Mouse (Mus musculus) macrophage (primary cell): ENCODE results near the gene Stxbp1. TPM values are rescaled to one million over a fixed set of nuclear protein-coding genes. Genes with fewer than 3 reads are reported as not detected.
"Not testable (repeated sequence)": the region's sequence is repeated elsewhere in the genome, so short reads cannot be mapped to it uniquely, and the experiment has no call there.

Experiments used
- H3K27ac ChIP-seq: fragments of 350-480 bp; formaldehyde crosslinking; 2 replicates; pipeline ENCODE4 v1.9.0; 2021
- H3K36me3 ChIP-seq: fragments of 350-480 bp; formaldehyde crosslinking; 2 replicates; pipeline ENCODE4 v1.9.0; 2021; ENCODE audit errors: inconsistent target
- H3K4me3 ChIP-seq: fragments of 350-480 bp; formaldehyde crosslinking; 2 replicates; pipeline ENCODE4 v1.9.0; 2021; ENCODE audit errors: inconsistent target
- H3K79me2 ChIP-seq: fragments of 350-480 bp; formaldehyde crosslinking; 2 replicates; pipeline ENCODE4 v1.9.0; 2021; ENCODE audit errors: inconsistent target
- WGBS: methylation state at CpG from one replicate; pipeline ENCODE4 v1.1.7; 2026; ENCODE audit warnings: inconsistent platforms; ENCODE audit not compliant: missing documents; 5-methylcytosine and 5-hydroxymethylcytosine counted together
- polyA plus RNA-seq: library from polyadenylated mRNA; stranded (reverse); fragments of 250-400 nt; gene quantifications from 3 replicates; pipeline ENCODE4 v1.2.4, GENCODE M21; 2018; ENCODE audit warnings: inconsistent platforms

Gene Stxbp1
- polyA plus RNA-seq, 1 experiment from 2014 or later, result 9.7 TPM

DNA sequence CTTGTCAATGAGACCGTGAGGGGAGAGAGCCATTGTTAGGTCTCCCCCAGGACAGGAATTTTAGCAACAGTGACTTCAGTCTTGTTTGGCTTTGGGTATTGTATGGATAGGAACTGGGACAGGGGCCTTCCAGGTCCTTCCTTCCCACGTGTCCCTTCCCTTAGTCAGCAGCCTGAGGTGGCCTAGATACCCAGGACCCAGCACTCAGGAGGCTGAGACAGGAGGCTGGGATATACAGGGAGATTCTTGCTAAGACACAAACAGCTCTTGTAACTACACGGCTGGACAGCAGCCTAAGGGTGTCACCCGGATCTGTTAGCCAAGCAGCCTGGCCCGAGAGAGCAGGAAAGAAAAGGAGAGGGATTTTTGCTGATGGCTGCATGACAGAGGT is 12.6 kb upstream of the Stxbp1 start:
- no peak overlapping the region for H3K27ac ChIP-seq
- no peaks in the 10 kb centered on the region for H3K79me2 ChIP-seq
- 89% methylated on average over 5 of the region's 5 CpGs for WGBS
- H3K4me3 ChIP-seq, result no peak overlapping the region
- no peaks in the 10 kb centered on the region for H3K36me3 ChIP-seq

DNA sequence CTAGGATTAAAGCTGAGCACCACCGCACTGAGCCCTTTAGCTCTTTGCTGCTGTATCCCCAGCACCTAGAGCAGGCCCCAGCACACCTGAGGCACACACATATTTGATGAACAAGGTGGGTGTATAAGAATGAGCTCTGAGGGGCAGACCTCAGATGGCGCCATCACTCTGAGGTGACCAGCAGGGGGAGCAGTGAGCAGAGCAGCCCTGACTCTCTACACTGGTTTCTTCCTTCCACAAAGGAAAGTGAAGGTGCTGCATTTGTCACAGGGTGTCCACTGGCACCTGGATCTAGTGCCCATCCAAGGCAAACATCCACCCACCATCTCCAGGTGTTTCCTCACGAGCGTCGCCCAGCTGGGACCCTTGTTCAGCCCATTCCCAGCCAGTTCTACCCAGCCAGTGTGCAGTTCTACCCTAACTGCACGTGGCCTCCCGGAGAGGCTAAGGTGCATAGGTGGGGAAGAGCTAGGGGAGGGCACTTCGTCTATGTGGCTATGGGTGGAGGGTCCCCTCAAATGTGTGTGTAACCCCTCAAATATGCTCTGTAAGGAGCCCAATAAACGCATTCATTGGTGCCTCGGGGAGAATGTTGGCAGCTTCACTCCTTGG is 12.1 kb upstream of the Stxbp1 start:
- no peak overlapping the region for H3K4me3 ChIP-seq
- H3K79me2 ChIP-seq, result no peaks in the 10 kb centered on the region
- 50% methylated on average over 10 of the region's 10 CpGs for WGBS
- H3K36me3 ChIP-seq, result no peaks in the 10 kb centered on the region
- H3K27ac ChIP-seq, result no peak overlapping the region

DNA sequence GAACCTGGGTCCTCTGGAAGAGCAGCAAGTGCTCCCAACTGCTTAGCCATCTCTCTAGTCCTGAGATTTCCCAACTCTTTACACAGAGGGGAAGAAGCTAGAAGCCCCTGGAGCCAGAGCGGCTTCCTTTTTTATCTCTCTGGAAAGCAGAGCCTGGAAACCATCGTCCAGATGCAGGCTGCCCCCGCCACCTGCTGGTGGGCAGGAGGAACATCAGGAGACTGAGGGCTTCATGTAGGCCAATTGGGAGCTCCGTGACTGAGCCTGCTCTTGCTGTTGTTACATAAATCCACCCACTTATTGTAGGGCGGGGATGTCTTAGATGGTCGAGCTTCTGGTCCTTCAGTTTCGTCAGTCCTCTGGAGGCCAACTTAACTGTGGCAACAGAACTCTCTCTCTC is 10.5 kb upstream of the Stxbp1 start:
- H3K36me3 ChIP-seq, result no peaks in the 10 kb centered on the region
- H3K27ac ChIP-seq, result no peak overlapping the region
- WGBS, result 2% methylated on average over 7 of the region's 7 CpGs
- H3K79me2 ChIP-seq, result no peaks in the 10 kb centered on the region
- no peak overlapping the region for H3K4me3 ChIP-seq

DNA sequence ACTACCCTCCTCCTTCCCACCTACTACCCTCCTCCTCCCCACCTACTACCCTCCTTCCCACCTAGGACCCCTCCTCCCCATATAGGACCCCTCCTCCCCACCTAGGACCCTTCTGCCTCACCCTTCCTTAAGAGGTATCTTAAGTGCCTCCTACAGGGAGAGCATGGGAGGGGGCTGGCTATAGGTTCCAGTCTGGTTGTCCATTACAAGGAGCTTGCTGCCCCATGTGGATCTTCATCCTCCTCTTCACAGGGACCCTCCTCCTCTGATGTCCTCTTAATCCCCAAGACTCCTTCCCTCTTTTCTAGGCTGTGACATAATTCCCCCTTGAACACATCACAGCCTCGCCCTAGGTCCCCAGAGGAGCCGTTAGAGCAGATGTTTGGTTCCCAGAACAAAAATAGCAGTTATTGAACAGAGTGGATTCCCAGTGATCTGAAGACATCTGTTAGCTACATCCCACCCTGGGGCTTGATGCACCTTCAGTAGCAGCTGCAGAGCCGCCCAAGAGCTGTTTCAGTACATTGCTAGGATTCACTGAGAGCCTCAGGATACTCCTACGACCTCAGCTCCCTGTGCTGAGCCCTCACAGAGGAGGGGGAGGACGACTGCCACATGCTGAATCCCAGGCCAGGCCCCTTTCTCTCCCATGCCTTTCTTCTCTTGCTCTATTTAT is 8.9 kb upstream of the Stxbp1 start:
- Histone ChIP-seq H3K36me3 (no peaks in the 10 kb centered on the region), H3K27ac (no peak overlapping the region), H3K79me2 (no peaks in the 10 kb centered on the region), H3K4me3 (no peak overlapping the region)
- 82% methylated on average over 5 of the region's 5 CpGs for WGBS

DNA sequence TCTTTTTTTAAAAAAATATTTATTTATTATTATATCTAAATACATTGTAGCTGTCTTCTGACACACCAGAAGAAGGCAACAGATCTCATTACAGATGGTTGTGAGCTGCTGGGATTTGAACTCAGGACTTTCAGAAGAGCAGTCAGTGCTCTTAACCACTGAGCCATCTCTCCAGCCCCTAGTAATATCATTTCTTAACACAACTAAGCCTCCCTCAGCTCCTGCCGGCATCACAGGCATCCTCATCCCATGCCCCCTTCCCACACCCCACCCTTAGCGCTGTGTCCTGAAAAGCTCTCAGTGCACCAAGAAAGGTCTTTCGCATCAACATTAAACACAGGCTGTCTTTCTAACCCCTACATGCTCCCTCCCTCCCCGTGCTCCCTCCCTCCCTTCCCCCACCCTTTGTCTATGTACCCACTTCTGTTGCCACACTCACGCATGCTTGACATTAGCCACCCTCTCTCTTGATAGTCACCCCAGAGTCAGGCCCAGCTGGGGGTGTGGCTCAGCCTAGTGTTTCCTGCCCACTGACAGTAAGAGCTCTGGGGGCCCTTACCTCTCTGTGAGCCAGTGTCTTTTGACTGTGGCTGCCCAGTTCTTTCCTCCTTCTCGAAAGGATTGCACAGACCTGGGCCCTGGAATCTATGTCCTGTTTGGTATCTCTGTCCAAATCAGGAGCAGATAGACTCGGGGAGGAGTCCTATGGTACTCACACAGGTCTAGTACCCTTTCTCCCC is 8.2 kb upstream of the Stxbp1 start:
- Histone ChIP-seq H3K36me3 (no peaks in the 10 kb centered on the region), H3K27ac (no peak overlapping the region), H3K79me2 (no peaks in the 10 kb centered on the region), H3K4me3 (no peak overlapping the region)
- 82% methylated on average over 7 of the region's 7 CpGs for WGBS

DNA sequence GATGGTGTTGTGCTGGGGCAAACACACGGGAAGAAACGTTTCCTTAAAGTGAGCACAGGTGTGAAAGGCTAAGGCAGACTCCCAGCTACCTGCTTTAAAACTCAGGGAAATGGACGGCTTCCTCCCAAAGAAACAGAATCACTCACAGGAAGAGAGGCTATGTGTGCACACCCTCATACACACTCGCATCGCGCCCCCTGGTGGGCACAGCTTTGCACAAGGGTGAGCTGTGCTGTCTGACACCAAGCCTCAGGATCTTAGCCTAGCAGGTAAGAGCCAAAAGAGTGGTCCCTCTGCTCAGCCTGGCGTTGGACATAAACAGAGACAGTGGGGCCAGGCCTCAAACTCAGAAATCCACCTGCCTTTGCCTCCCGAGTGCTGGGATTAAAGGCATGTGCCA is 7.2 kb upstream of the Stxbp1 start:
- Histone ChIP-seq H3K4me3 (no peak overlapping the region), H3K27ac (no peak overlapping the region), H3K36me3 (no peaks in the 10 kb centered on the region), H3K79me2 (no peaks in the 10 kb centered on the region)
- WGBS, result 7% methylated on average over 8 of the region's 8 CpGs

DNA sequence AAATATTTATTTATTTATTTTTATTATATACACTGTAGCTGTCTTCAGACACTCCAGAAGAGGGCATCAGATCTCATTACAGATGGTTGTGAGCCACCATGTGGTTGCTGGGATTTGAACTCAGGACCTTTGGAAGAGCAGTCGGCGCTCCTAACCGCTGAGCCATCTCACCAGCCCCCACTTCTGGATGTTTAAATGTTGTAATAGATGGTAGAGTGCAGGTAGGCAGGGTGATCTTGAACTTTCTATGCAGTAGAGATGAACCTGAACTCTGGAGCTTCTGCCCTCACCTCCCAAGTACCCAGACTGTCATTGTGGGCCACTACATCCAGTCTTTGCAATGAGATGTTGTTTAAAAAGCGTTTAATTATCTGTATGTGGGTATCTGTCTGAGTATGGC is 6.7 kb upstream of the Stxbp1 start:
- not testable (repeated sequence) for H3K36me3 ChIP-seq, H3K79me2 ChIP-seq, H3K27ac ChIP-seq, H3K4me3 ChIP-seq
- WGBS, result 74% methylated on average over 4 of the region's 4 CpGs

DNA sequence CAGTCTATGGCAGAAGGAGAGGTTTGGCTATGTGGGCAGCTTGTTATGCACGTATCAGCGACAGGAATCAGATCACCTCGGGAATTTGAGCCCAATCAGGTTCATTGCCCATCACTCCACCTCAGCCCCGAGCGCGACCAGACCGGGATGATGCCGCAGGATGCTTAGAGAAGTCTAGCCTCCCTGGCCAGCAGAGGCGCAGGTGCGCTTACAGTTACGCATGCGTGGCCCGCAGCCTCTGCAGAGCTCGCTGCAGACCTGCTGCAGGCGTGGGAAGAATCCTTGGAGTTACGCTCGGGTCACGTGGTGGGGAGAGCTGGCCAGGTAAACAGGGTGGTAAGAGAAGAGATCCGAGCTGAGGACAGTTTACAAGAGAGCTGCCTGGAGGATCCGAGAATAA is 5.1 kb upstream of the Stxbp1 start:
- H3K27ac ChIP-seq, result no peak overlapping the region
- H3K4me3 ChIP-seq, result no peak overlapping the region
- no peaks in the 10 kb centered on the region for H3K79me2 ChIP-seq
- H3K36me3 ChIP-seq, result no peaks in the 10 kb centered on the region
- WGBS, result 12% methylated on average over 20 of the region's 20 CpGs

DNA sequence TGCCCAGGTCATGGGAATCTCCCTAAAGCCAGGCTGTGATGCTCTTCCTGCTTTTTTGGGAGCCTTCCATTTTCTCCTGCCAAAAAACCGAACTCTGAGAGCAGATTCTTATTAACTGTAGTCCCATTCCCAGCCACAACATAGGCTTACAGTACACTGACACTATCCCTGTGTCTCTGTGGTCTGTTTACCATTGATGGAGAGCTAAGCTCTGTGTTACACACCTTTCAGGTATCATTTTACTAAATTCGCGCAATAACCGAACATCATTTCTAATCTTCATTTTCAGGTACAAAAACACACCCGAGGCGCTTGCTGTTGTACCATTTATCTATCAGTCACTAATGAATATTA is 400 bp upstream of the Stxbp1 start:
- 58% methylated on average over 6 of the region's 6 CpGs for whole genome bisulfite sequencing
- no peaks in the 10 kb centered on the region for H3K36me3 ChIP-seq
- H3K4me3 ChIP-seq, result no peak overlapping the region
- H3K27ac ChIP-seq, result no peak overlapping the region
- H3K79me2 ChIP-seq, result peaks cover 18% of the 10 kb centered on the region; the same call in 1 of the 2 replicates

DNA sequence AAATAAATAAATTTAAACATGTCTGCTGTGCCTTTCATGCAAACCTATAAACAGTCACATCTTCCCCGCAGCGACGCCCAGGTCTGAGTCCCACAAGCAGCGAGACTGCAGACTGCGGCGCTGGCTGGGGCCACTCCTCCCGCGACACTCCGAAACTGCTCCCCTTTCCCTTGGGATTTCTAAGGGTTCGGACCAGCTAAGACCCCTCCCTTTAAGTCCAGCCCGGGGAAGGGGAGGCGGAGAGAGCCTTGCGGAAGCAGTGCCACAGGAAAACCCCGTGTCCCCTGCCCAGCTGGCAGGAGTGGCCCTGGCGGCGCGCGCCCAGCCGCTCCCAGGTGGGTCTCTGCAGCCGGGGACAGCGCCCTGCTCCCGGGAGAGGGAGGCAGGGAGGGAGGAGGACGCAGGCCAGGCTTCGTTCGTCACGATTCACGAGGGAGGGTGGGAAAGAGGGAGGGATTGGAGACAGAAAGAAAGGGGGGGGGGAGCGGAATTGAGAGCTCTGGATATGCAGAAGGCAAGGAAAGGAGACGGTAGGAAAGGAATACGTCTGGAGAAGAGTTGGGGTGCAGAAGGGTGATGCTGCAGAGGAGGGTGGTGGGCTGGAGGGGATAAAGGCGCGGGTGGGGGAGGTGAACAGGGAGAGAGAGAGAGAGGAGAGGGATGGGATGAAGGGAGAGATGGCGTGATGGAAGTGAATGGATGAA is 792 bp downstream of the Stxbp1 start:
- Histone ChIP-seq H3K4me3 (peak overlapping the region; percentile 70), H3K36me3 (no peaks in the 10 kb centered on the region), H3K79me2 (peaks cover 18% of the 10 kb centered on the region; the same call in 1 of the 2 replicates), H3K27ac (peak overlapping the region; percentile 15; the same call in 1 of the 2 replicates)
- 2% methylated on average over 30 of the region's 33 CpGs for WGBS

DNA sequence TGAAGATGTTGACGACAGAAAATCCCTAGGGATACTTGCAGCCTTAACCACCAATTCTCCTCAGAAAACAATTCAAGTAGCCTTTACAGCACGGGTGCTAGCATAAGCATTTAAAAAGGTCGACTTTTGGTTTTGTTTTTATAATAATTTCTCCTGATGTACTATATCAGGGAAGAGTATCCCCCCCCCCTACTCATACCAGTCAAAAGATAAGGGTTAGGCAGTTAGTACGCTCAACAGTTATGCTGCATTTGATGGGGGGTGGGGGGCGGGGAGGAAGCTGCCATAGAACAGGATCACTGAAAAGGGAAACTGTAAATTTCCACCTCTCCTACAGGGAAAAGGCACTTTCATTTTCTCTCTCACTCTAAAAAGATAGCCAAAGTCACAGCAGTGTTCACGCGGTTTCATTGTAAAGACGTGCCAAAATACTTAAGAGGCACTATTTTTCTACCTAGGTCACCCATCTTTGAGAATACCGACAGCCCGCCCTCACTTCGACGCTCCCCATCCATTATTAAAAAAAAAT is 1.4 kb downstream of the Stxbp1 start:
- Histone ChIP-seq H3K27ac (peak overlapping the region; percentile 15; the same call in 1 of the 2 replicates), H3K36me3 (no peaks in the 10 kb centered on the region), H3K4me3 (peak overlapping the region; percentile 70), H3K79me2 (peaks cover 18% of the 10 kb centered on the region; the same call in 1 of the 2 replicates)
- 12% methylated on average over 11 of the region's 12 CpGs for WGBS

DNA sequence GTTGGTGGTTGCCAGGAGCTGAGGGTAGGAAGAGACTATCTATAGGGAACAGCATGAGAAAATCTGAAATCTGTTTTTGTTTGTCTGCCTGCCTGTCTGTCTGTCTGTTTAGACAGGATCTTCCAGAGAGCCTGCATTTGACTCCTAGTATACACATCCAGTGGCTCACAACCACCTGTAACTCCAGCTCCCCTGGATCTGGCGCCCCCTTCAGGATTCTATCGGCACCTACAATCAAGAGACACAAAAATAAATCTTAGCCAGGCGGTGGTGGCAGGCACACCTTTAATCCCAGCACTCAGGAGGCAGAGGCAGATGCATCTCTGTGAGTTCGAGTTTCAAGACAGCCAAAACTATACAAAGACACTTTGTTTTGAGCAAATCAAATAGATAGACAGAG is 4.5 kb downstream of the Stxbp1 start:
- Histone ChIP-seq H3K36me3 (no peaks in the 10 kb centered on the region), H3K4me3 (no peak overlapping the region), H3K79me2 (peaks cover 18% of the 10 kb centered on the region; the same call in 1 of the 2 replicates), H3K27ac (no peak overlapping the region)
- WGBS, result 47% methylated on average over 4 of the region's 4 CpGs

DNA sequence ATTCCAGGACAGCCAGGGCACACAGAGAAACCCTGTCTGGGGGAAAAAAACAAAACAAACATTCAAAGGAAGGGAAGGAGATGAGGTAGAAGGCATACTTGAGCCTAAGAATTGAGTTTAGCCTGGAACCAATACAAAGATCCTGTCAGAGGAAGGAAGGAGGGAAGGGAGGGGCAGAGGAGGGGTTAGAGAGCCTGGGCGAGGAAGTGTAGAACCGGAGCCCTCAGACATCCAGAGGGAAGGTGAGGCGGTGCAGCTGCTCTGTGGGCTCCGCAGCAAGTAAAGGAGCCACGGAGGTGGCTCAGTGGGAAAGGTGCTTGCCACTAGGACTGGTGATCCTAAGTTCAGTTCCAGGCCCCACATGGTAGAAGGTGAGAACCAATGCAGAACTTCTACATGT is 5.9 kb downstream of the Stxbp1 start:
- H3K27ac ChIP-seq, result no peak overlapping the region
- no peaks in the 10 kb centered on the region for H3K36me3 ChIP-seq
- no peak overlapping the region for H3K4me3 ChIP-seq
- peaks cover 22% of the 10 kb centered on the region; the same call in 1 of the 2 replicates for H3K79me2 ChIP-seq
- 25% methylated on average over 5 of the region's 5 CpGs for WGBS

DNA sequence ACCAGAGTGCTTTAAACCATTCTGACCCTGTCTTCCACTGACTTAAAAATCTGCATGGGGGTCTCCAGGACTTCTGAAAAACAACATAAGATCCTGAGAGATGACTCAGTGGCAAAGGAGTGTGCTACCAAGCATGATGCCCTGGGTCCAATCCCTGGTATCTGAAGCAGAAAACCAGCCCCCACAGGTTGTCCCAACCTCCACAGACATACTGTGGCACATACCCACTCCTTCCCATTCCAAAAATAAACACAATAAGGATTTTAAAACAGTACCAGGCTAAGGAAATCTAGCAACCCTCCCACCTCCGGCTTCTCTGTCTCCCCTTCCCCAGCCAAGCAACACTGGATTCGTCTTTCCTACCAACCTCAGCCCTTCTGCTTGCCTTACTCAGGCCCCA is 7.8 kb downstream of the Stxbp1 start:
- peaks cover 10% of the 10 kb centered on the region; the same call in 1 of the 2 replicates for H3K79me2 ChIP-seq
- H3K27ac ChIP-seq, result no peak overlapping the region
- H3K36me3 ChIP-seq, result no peaks in the 10 kb centered on the region
- H3K4me3 ChIP-seq, result no peak overlapping the region
- WGBS, result 100% methylated on average over 2 of the region's 2 CpGs
